Mouse (Mus musculus) heart, postnatal 0 days (tissue): ENCODE results near the gene Rnase2b.
"Not testable (repeated sequence)": the region's sequence is repeated elsewhere in the genome, so short reads cannot be mapped to it uniquely, and the experiment has no call there.

Experiments used
- CTCF ChIP-seq: IDR thresholded peaks from 2 replicates; pipeline ENCODE4 v1.5.1; 2016; ENCODE audit warnings: antibody characterized with exemption, control low read depth, low read depth
- EP300 ChIP-seq: IDR thresholded peaks from 2 replicates; pipeline ENCODE4 v1.6.1; 2016; ENCODE audit warnings: antibody characterized with exemption, low read depth

DNA sequence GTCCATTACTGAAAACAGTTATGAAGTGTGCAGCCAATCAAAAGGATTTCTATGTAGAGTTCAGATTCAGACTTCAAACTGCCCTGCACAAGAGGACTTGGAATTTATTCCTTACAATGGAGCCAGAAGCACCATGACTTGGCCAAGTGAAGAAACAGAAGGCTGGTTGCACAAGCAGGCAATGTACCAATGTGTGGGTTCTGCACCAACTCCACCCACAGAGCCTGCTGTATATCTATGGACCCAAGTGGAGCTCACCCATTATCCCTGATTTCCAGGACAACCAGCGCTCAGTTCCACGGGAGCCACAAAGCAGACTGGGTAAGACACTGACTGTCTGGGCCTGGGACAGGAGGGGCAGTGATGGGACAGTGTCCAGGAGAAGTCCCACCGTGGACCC, at the start of gene Rnase2b:
- not testable (repeated sequence) for TF ChIP-seq CTCF, EP300
